Mouse (Mus musculus): Measurements from ENCODE around the gene Ninj2.
A peak's percentile ranks its signal among the peaks of the same experiment; 100 is the strongest.

Ninj2 gene

DNA sequence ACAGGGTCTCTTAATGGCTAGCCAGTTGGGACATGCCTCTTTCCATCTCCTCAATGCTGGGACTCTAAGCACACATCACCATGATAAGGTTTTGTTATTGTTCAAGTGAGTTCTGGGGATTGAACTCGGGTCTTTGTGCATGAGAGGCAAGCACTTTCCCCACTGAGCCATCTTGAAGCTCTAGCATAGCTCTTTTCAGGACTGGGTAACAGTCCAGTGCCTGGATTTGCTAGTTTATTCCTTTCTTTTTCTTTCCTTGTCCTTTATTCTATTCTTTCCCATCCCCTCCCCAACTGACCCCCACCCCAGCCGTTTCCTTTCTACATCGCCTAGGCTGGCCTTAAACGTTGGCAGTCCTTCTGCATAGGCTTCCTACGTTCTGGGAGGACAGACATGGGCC lies 1.9 kb downstream of the Ninj2 start:
- DNase-seq, result no peak

DNA sequence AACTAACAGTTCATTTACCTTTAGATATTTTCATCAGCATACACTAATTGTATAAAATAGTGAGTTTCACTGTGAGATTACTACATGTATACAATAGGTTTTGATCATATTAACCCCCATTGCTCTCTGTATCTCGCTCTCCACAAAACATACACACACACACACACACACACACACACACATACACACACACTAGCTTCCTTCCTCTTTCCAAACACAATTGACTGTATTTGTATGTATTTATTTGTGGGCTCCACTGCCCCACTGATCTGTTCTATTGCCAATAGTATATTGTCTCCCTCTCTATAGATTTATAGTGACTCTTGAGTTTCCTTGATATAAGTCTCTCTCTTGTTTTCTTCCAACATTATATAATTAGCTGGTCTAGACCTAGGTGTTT lies 2.4 kb downstream of the Ninj2 start:
- DNase-seq, result no peak

DNA sequence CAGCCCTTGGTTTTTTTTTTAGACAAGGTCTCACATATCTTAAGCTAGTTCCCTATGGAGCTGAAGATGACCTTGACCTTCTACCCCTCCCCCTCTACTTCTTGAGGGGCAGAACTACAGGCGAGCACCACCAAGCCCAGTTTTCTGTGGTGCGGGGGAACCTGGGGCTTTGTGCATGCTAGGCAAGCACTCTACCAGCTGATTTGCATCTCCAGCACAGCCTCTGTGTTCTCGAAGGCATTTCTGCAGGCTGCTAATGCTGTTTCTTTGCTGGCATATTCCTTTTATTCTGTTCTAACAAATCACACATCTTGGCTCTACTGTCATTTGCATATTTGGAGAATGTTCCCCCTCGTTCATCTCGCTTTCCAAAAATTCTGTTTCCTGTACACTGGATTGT lies 6.2 kb downstream of the Ninj2 start:
- no peak for DNase-seq

GRCm38 (mm10) chr6:120101221-120101620 lies 8.1 kb downstream of the Ninj2 start:
- no peak for DNase-seq

DNA sequence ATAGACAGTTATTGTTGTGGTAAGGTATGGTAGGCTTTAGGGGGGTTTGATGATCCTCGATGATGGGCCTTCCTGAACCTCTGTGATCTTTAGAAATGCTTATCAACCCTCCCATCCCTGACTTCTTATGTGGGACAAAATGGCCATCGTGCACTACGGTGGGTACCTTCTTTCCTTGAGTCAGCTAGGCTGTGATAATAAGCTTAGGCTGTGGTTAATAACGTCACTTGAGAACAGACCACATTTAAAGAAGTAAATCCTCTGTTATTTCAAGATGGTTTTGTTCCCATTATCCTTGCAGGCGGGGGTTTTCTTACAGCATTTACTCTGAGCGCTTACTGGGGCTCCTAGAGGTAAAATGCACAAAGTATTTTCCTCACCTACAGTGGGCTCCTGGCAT lies 8.8 kb downstream of the Ninj2 start:
- no peak for DNase-seq

GRCm38 (mm10) chr6:120103104-120103503 lies 10.0 kb downstream of the Ninj2 start:
- DNase-seq, result no peak

DNA sequence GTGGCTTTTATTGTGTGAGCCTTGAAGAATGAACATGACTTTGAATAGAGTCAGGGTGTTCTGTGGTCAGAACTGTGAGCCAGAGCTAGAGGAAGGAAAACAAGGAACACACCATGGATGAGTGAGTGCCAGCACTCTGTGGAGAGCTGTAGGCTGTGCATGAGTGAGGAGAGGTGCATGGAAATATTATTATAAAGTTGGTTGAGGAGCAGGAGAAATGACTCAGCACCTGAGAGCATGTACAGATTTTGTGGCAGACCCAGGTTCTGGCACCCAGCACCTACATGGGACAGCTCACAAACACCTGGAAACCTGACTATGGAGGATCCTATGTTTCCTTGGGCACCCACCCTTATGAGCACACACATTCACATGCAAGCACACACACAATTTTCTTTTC lies 11.9 kb downstream of the Ninj2 start:
- DNase-seq, result no peak

- no peak for DNase-seq
These were observed 14.4 kb downstream of the Ninj2 start for GRCm38 (mm10) chr6:120107586-120107985.

DNA sequence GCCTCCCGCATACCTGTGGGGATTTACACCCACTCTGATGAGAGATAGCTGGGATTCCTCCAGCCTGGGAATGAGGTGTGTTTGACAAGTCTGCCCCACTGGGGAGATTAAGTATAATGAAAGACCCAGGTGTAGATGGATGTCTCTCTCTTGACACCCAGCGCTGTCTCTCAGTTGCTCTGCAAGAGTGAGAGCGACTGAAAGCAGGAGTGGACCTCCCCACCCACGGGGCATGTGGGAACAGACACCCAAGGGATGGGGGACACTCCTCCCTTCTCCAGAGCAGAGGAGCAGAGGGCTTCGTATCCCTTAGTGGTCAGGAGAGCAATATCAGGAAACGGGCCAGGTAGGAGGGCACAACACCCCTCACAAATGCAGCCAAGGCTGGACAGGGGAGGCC lies 14.9 kb downstream of the Ninj2 start:
- no peak for DNase-seq

- DNase-seq, result peak; percentile 32
These were observed 16.0 kb downstream of the Ninj2 start for GRCm38 (mm10) chr6:120109173-120109572.

GRCm38 (mm10) chr6:120109932-120110331 lies 16.8 kb downstream of the Ninj2 start:
- DNase-seq, result no peak

- DNase-seq, result no peak
These were observed 17.7 kb downstream of the Ninj2 start for GRCm38 (mm10) chr6:120110738-120111409.

DNA sequence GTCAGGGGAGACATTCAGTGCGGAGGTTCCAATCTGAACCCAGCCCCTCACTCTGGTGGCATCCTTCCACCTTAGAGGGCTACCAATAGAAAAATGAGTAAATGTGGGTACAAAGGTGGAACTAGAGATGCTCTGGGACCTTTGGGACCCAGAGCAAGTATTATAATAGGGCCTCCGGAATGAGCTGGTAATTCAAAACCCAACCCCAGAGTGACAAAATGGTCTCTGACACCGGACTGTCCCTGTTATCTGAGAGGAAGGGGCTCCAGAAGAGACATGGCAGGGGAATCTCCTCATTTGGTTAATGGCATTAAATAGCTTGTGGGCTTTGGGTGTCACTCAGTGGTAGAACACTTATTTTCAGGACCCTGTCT lies 18.2 kb downstream of the Ninj2 start:
- no peak for DNase-seq

DNA sequence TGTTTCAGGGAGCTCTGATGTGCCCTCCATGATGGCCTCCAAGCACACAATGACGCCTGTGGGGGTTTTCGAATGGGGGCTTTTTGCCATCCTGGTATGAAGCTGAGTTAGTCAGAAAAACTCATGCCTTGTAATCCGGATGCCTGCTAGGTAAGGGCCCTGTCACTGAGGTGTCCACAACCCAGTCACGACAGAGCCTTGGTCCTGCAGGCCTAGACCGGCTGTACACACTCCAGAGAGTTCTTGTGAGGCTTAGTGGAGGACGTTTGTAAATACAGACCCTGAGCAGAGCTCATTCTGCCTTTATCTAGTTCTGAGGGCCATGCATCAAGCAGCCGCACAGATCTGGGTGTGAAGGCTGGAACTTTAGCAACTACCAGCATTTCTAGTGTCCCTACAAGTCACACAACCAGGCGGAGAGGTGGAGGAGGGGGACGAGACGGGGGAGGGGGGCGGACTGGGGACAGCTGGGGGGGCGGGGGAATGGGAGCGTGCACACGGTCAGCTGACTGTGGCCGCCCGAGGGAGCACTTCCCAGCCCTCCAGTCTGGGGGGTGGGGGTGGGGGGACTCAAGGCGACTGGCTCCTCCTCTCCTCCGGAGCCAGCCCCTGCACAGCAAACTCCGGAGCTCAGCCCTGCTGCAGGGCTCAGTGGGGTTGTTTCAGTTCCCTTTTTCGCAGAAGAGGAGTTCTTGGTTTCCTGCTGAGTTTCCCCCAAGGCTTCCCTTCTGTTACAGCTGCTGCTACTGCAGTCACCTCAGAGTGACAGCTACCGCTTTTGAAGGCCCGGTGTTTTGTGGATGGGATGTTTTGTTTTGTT lies 19.0 kb downstream of the Ninj2 start:
- peak; percentile 24 for DNase-seq

- no peak for DNase-seq
These were observed 20.7 kb downstream of the Ninj2 start for GRCm38 (mm10) chr6:120113856-120114255.

- no peak for DNase-seq
These were observed 21.1 kb downstream of the Ninj2 start for GRCm38 (mm10) chr6:120114271-120114670.

- no peak for DNase-seq
These were observed 21.5 kb downstream of the Ninj2 start for GRCm38 (mm10) chr6:120114698-120115097.

GRCm38 (mm10) chr6:120115443-120115842 lies 22.3 kb downstream of the Ninj2 start:
- no peak for DNase-seq

GRCm38 (mm10) chr6:120119824-120120223 lies 26.7 kb downstream of the Ninj2 start:
- DNase-seq, result no peak

GRCm38 (mm10) chr6:120124688-120125087 lies 31.5 kb downstream of the Ninj2 start:
- DNase-seq, result no peak

DNA sequence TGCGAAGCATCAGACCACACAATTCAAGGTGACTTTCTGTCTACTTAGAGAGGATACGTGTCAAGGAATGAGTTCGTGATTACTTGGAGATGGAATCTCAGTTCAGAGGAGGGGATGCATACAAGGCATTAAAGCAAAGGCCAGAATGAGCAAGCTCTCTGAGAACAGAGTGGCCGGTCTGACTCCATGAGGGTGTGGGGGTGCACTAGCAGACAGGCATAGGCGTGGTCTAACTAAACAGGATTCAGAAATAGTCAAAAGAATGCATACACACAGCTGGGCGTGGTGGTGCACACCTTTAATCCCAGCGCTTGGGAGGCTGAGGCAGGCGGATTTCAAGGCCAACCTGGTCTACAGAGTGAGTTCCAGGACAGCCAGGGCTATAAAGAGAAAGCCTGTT lies 33.3 kb downstream of the Ninj2 start:
- DNase-seq, result no peak

DNA sequence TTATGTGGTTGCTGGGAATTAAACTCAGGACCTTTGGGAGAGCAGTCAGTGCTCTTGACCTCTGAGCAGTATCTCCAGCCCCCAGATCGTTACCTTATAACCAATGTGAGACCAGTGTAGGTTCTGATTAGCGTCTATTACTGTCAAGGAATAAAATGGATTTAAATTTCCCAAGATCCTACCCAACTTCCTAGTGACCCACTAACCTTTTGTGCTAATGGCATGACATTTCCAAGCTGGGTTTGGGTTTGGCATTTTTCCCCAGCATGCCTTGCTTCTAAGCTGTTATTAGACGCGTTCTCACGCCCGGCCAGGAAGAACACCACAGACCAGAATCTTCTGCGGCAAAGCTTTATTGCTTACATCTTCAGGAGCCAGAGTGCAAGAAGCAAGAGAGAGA lies 34.2 kb downstream of the Ninj2 start:
- no peak for DNase-seq

- DNase-seq, result no peak
These were observed 41.6 kb downstream of the Ninj2 start for GRCm38 (mm10) chr6:120134748-120135147.

- no peak for DNase-seq
These were observed 52.3 kb downstream of the Ninj2 start for GRCm38 (mm10) chr6:120145439-120145838.

GRCm38 (mm10) chr6:120146676-120147075 lies 53.5 kb downstream of the Ninj2 start:
- no peak for DNase-seq
